Mouse (Mus musculus) urinary bladder, postnatal 14 days (tissue): ENCODE results near the gene Ptges3l.
"Not testable (repeated sequence)": the region's sequence is repeated elsewhere in the genome, so short reads cannot be mapped to it uniquely, and the experiment has no call there.

Source experiments
- DNase-seq: peaks from one replicate; pipeline ENCODE4 v3.0.0; 2021; ENCODE audit warnings: low spot score

The Ptges3l gene

DNA sequence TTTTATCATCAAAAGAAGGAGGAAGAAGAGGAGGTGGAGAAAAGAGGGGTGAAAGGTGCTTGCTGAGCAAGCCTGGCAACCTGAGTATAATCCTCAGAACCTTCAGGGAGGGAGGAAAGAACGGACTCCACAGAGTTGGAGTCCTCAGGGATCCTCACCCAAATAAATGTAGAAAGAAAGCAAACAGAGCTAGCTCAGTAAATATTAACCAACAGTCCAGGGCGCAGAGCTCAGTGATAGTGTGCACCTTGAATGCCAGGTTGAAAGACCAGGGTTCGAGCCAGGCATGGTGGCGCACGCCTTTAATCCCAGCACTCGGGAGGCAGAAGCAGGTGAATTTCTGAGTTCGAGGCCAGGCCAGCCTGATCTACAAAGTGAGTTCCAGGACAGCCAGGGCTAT is 30.5 kb upstream of the Ptges3l start:
- DNase-seq, result no peak

DNA sequence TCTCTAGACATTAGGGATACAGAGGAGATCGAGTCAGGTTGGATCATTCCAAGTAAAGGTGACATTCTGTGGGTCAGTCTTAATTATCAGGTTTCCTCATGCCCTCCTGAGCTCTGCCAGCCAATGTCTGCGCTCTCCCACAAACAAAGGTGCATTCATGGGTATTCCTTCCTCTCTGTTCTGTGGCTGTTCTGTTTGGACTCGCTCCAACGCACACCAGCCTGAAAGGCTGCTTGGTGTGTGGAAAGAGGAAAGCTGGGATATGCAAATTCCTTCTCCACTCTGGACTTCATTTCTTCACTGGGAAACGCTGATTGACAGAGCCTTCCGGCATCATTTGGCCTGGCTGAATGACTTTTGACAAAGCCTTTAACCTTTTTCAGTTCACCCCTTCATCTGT is 29.6 kb upstream of the Ptges3l start:
- no peak for DNase-seq

DNA sequence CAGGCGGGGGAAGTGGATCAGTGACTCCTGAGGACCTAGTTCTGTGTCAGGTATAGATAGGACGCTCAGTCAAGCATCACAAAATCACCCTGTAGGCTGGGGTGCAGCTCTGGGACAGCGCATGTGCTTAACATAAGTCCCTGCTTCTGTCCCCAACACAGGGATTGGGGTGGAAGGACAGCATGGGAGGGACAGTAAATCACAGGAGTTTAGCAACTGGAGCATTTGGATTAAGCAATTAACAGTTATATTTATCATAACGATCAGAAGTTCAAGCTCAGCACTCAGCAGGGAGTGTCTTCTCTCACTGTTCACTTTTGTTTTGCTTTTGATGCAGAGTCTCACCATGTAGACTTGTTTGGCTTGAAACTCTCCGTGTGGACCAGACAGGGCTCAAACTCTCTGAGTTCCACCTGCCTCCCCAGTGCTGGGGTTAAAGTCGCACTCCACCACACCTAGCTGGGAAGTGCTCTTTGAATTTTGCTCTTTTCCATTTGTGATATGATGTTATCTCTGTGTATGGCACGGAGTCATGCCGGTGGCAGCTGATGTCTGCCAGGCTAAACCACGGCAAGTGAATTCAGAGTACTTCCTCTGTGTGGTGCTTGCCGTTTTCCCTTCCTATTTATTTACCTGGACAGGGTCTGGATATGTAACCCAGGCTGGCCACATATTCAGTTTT is 27.1 kb upstream of the Ptges3l start:
- DNase-seq, result no peak

DNA sequence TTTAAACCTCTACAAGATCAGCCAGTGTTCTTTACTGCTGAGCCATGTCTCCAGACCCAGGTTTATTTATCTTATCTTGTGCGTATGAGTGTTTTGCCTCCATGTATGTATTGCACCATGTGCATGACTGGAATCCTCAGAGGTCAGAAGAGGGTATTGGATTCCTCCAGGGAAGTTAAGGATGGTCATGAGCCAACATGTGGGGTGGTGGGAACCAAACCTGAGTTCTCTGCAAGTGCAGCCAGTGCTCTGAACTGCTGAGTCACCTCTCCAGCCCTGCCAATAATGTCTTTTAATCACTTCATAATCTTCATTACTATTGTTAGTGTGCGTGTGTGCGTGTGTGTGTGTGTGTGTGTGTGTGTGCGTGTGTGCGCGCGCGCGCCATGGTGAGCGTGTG is 26.4 kb upstream of the Ptges3l start:
- DNase-seq, result no peak

DNA sequence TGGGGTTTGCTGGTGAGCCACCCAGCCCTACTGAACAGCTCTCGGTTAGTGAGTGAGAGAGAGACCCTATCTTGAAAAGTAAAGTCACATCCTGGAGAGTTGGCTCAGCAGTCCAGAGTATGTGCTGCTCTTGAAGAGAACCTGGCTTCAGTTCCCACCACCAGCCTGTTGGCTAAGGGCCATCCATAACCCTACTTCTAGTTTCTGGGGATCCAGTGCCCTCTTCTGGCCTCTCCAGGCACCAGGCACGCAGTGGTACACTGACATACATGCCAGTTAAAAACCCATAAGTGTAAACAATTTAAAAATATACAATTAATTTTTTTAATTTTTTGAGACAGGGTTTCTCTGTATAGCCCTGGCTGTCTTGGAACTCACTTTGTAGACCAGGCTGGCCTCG is 25.3 kb upstream of the Ptges3l start:
- DNase-seq, result no peak

DNA sequence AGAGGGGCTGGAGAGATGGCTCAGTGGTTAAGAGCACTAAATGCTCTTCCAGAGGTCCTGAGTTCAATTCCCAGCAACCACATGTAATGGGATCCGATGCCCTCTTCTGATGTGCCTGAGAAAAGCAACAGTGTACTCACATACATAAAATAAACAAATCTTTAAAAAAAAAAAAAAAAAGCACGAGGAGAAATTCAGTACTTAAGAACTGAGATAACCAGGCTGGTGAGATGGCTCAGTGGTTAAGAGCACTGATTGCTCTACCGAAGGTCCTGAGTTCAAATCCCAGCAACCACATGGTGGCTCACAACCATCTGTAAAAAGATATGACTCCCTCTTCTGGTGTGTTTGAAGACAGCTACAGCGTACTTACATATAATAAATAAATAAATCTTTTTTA is 24.5 kb upstream of the Ptges3l start:
- not testable (repeated sequence) for DNase-seq

DNA sequence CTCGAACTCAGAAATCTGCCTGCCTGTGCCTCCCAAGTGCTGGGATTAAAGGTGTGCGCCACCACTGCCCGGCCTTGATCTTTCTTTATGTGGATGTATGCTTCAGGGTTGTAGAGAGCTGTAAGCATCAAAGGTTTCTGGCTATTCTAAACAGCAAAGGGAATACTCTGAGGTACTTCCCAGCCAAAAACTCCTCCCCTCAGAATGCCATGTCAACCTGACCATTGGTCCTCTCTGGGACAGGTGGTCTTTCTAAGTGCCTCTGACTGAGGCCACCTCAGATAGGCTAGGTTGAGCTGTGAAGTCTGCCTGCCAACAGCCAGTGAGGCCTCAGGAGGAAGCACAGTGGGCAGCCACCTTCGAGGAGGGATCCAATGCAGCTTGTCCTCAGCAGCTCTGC is 23.8 kb upstream of the Ptges3l start:
- DNase-seq, result no peak

DNA sequence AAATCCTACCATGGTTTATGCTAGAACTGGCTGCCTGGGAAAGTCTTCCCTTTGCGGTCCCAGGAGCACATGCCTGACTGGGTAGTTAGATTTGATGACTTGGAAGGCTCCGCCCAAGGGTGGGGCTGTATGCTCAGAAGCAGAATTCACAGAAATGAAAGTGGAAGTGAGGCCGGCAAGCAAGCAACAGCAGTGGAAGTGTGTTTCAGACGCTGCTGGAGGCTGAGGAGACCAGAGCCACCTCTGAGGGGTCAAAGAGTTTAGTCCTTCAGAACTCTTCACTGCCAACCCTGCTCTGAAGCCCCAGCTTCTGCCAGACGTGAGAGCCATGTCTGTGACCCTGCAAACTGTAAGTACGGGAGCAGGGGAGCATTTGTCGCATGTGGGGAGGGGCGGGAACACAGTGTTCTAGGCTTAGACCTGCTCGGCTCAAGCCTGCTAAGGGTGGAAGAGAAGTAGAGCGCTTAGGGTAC is 23.2 kb upstream of the Ptges3l start, which contains the start of gene Ifi35:
Ifi35 (plus strand) TSS at position 134 of the 473 bp plus-strand sequence.
- DNase-seq, result peak; percentile 84

DNA sequence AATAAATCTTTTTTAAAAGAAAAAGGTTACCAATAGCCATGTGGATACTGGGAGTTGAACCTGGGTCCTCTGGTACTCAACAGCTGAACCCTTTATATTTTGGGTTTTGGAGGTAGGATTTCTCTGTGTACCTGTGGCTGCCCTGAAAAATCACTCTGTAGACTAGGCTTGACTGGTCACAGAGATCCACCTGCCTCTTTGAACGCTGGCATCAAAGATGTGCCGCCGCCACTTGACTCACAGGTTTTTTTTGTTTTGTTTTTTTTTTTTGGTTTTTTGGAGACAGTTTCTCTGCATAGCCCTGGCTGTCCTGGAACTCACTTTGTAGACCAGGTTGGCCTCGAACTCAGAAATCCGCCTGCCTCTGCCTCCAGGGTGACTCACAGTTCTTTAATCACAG is 22.7 kb upstream of the Ptges3l start:
- DNase-seq, result no peak

DNA sequence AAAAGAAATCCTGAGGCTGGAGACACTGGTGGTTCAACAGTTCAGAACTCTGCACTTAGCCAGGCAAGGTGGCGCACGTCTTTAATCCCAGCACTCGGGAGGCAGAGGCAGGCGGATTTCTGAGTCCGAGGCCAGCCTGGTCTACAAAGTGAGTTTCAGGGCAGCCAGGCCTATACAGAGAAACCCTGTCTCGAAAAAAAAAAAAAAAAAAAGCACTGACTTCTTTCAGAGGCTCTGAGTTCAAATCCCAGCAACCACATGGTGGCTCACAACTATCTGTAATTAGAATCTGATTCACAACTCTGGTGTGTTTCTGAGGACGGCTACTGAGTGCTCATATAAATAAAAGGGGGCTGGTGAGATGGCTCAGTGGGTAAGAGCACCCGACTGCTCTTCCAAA is 21.7 kb upstream of the Ptges3l start:
- DNase-seq, result not testable (repeated sequence)

DNA sequence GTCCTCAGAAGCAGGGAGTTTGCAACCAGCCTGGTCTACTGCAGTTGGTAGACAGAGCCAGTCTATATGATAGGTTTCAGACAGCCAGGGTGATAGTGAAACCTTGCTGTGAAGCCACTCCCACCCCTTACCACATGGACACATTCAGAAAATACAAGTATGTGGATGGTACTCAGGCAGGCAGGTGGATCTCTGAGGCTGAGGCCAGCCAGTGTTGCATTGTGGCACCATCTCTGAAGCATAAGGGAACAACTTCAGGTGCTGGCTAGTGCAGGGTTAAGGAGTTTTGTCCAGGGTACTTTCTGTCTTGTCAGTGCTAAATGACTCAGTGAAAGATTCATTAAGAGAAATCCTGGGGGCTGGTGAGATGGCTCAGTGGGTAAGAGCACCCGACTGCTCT is 21.2 kb upstream of the Ptges3l start:
- DNase-seq, result no peak

DNA sequence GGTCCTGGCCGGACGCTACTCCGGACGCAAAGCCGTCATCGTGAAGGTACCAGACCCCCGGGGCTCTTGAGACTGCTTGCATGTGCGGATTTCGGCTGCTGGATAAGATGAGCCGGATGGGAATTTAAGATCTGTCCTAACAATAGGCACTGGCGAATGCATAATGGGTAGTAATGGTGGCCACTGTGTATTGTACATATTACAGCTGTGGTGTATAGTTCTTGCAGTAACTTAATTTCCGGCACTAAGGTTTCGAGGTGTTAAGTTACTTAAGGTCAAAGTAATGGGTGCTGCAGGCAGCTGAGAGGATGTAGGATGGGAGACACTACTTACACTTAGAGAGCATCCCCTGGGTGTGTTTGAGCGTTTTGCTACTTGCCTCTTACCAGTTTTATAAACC is 17.6 kb upstream of the Ptges3l start:
- no peak for DNase-seq

DNA sequence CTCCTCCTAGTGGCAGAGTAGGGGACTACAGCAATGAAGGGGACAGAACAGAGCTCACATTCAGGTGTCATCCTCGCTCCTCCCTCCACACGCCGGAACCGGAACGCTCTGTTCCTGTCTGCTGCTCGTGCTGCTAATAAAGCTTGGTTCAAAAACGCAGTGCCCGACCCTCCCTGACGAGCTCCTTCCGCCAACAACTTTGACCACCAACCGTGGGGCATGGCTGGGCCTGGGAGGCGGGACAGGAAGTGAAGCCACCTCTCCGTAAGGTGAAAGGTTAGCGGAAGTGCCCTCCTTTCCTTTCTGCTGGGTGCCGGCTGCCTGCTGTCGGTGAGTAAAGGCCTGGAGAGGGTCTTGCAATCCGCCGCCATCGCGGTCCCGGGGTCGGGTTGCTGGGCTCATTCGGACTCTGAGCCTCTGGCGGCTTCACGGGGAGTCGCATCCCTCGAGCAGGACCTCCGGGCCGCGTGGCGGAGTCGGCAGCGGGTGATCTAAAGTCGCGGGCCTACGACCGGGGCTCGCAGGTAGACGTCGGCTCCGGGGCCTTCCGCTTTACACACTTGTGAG is 17.1 kb upstream of the Ptges3l start, which contains the start of gene Rpl27:
Rpl27 (plus strand) TSS at position 172 of the 567 bp plus-strand sequence.
- peak; percentile 97 for DNase-seq

DNA sequence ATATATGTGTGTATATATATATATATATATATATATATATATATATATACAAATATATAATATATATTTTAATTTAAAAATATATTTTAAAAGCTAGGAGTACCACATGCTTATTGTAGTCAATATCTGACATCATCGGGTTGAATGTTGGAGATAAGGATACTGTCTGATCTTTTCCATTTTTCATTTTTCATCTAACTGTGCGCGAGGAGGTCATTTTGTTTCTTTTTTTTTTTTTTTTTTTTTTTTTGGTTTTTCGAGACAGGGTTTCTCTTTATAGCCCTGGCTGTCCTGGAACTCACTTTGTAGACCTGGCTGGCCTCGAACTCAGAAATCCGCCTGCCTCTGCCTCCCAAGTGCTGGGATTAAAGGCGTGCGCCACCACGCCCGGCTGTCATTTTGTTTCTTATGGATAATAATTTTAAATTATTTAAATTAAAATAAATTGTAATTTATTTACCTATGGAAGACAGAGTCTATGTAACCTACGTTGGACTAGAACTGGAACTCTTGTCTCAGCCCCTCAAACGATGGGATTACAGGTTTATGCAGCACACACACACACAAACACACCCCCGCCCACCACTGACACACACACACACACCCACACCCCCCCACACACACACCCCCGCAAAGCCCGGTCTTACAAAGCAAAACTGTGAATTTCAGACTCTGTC is 16.5 kb upstream of the Ptges3l start:
- DNase-seq, result not testable (repeated sequence)

DNA sequence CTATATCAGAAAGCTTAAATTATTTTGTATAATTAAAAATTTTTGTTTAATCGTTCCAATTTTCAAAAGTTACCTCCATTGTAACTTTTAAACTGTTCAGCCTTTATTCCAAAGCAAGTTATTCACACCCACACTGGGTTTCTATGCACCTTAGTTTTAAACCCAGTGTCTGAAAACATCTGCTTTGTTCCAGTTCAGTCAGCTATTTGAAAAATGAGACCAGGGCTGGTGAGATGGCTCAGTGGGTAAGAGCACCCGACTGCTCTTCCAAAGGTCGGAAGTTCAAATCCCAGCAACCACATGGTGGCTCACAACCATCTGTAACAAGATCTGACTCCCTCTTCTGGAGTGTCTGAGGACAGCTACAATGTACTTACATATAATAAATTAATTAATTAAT is 12.9 kb upstream of the Ptges3l start:
- DNase-seq, result not testable (repeated sequence)

DNA sequence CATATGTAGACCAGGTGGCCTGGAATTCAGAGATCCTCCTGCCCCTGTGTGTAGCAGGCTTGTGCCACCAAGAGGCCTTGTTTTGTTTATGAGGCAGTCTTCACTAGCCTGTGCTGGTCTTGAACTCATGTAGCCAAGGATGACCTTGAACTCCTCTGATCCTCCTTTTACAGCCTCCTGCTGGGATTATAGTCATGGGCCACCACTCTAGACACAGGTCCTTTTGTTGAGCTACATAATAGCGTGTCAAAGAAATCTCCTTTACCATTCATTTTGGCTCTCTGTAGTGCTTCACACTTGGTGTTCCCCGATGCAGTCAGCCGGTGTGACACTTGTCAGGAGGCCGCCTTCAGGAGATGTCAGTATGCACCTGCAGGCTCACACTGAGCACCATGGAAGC is 11.8 kb upstream of the Ptges3l start:
- DNase-seq, result no peak

DNA sequence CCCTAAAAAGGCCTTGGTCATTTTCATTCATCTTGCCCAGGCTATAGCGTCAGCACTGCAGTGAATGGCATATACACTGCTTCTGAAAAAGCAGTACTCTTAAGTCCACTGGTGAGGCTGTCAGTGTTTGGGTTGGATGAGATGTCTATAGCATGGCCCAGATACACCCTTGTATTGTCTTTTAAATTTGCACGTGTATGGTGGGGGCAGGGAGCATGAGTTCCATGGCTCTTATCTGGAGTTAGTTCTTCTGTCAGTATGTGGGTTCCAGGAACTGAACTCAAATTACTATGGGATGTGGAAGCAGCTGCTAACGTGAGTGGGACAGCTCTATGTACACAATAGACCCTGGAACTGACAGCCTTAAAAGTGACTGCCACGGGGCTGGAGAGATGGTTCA is 10.7 kb upstream of the Ptges3l start:
- DNase-seq, result no peak

DNA sequence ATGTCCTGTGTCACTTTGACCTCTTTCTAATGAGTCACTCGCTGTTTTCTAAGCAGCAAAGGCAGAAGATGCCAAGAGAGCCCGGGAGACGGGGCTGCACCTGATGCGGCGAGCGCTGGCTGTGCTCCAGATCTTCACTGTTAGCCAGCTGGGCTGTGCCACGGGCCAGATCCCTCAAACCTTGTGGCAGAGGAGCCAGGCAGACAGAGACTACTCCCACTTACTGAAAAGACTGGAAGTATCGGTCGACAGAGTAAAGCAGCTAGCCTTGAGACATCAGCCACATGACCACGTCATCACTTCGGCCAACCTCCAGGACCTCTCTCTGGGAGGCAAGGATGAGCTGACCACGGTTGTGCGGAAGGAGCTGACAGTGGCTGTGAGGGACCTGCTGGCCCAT is 8.3 kb upstream of the Ptges3l start:
- DNase-seq, result no peak

DNA sequence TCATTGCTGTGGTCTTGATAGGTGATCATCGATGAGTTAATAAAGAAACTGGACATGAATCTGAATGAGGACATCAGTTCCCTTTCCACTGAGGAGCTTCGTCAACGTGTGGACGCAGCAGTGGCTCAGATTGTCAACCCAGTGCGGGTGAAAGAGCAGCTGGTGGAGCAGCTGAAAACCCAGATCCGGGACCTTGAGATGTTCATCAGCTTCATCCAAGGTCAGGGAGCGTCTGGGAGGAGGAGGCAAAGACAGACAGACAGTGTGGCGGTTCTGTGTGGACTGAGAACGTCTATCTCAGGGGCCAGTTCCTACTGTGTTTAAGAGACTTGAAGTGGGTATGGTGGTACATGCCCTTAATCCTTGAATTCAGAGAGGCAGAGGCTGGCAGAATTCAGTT is 6.2 kb upstream of the Ptges3l start:
- DNase-seq, result no peak

DNA sequence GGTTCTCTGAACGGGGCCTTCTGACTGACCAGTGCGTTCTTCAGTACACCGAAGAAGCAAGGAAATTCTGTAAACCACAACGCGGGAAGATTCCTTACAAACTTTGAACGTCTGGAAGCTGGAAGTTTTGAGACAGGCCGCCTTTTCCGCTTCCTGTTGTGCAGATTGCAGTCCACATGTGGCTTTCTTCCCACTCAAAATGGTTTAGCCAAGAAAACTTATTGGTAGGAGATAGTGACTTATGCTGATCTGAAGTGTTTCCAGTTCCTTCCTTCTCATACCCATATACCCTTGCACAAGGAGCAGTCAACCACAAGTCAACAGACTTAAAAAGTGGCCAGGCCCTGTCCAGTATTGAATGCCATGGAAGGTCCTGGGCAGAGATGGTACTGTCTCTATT is 1.0 kb upstream of the Ptges3l start:
- no peak for DNase-seq

DNA sequence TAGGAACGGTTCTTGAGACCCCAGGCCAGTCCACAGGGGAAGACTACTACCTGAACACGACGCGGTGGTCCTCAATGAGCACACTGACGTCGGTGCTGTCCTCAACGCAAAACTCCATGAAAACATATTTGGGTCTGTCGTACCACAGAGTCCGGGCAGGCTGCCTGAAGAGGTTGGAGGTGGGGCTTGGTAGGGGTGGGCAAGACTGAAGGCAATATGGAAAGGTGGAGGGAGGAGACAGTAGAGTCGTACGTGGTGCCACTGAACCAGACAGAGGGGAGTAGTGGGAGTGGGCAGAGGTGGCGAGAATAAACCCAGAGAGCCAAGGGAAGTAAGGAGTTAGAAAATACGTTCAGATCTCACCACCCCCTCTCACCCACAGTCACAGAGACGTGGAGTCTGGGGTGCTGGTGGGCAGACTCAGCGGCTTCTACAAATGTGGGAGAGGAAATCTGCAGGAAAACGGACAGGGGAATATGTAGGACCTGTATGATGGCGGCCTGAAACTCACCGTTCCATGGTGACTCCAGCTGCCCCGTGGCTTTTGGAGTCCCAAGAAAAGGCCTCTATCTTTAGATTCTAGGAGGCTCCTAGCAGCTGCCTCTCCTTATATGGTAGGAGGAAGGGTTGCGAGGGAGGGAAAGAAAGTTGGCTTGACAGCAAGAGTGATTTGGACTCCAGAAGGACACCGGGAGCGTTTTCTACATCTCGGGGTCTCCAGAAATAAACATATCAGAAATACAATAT is 855 bp downstream of the Ptges3l start, which contains the start of gene Gm27029:
Gm27029 (minus strand) TSS at position 692 of the 747 bp plus-strand sequence.
- peak; percentile 41 for DNase-seq

DNA sequence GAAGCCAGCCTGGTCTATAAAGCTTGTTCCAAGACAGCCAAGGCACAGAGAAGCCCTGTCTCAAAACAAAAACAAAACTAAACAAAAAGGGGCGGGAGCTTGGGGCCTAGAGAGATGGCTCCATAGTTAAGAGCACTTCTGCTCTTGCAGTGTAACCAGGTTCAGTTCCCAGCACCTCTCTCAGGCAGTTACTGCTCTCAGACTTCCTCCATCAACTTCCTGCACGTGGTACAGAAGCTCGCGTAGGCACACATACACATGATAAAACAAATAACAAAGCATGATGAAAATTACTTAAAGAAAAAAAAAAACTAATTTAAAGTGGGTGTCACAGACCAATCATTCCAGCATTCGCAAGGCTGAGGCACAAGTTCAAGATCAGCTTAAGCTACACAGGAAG is 5.0 kb downstream of the Ptges3l start:
- no peak for DNase-seq

DNA sequence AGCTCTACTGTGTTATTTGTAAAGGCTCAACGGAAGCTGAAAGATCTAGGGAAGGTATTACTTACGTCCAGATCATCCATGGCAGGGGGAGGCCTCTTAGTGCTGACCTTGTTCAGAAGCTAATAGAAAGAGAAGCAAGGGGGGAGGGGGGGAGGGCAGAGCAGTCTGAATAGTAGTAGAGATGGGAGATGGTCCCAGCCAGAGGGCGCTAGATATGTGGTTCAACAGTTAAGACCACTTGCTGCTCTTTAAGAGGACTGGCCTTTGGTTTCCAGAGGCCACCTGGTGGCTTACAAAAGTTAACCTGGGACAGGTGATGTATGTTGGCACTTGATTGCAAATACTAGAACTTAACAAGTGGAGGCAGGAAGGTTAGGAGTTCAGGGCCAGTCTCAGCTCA is 5.5 kb downstream of the Ptges3l start:
- no peak for DNase-seq
